ENCODE assay signal across 8 mouse cellular contexts in genomic region chrX:73639255-73639675, GRCm38 (mm10). TPM values are rescaled to one million over a fixed set of nuclear protein-coding genes. Genes with fewer than 3 reads are reported as not detected.
A peak's percentile ranks its signal among the peaks of the same experiment; 100 is the strongest.
DNase-seq lines count a peak whose midpoint lies in the region; ATAC-seq and TF ChIP-seq lines count a peak whose summit lies in the region.

Gene Dusp9 (plus strand): TSS chrX:73639419.

- ATAC-seq in heart, embryonic 16.5 days (replicated peaks; ENCODE audit: extremely low read depth, insufficient read depth, low FRiP score), result peak; percentile 77
- peak; percentile 68 for ATAC-seq in megakaryocyte progenitor cell, adult 5-6 weeks (replicated peaks; ENCODE audit: poor library complexity)

- H3K27ac ChIP-seq in cortical plate, adult 2 months (ENCODE audit: insufficient read depth, low read length), result no peak within 1 kb of the TSS
- H3K27ac ChIP-seq in heart, embryonic 16.5 days (ENCODE audit: low read length), result no peak within 1 kb of the TSS

- H3K36me3 ChIP-seq in heart, embryonic 16.5 days (ENCODE audit: control insufficient read depth, insufficient read depth), result no peaks in the 10 kb centered on the region

- H3K4me3 ChIP-seq in cortical plate, adult 2 months (ENCODE audit: insufficient read depth, low read length), result peak within 1 kb of the TSS; percentile 1; the same call in 1 of the 2 replicates
- H3K4me3 ChIP-seq in heart, embryonic 16.5 days (ENCODE audit: low read length), result peak within 1 kb of the TSS; percentile 32

- peaks cover 55% of the 10 kb centered on the region for H3K27me3 ChIP-seq in heart, embryonic 16.5 days (ENCODE audit: control insufficient read depth, insufficient read depth, low read length)

- H3K4me2 ChIP-seq in heart, embryonic 16.5 days (ENCODE audit: low read depth, low read length), result peak within 1 kb of the TSS; percentile 60

- TF ChIP-seq CTCF in cortical plate, adult 2 months (IDR thresholded peaks at IDR 0.05; ENCODE audit: extremely low read depth, insufficient read depth, low read length), result no peak

- peak; percentile 90 for DNase-seq in heart, adult 11 months
- DNase-seq in heart, postnatal 25 days (ENCODE audit: low spot score), result no peak
- peak; percentile 40 to 77 for DNase-seq in kidney, postnatal 25 days
- peak; percentile 89 for DNase-seq in yolk sac, embryonic 10.5 days (ENCODE audit: low spot score)
- DNase-seq in spleen, postnatal 36 days (ENCODE audit: low spot score in 2 of 2), result no peak

- no peak for TF ChIP-seq POLR2A in cortical plate, adult 2 months (IDR thresholded peaks at IDR 0.05; ENCODE audit: extremely low read depth, insufficient read depth, low read length)

- no peak within 1 kb of the TSS; the same call in 1 of the 2 replicates for H3K9ac ChIP-seq in heart, embryonic 16.5 days (ENCODE audit: low read length)

- intact Hi-C loops in heart, postnatal 25 days (cut with DNase I), result no loop called here

- no peaks in the 10 kb centered on the region for H3K9me3 ChIP-seq in heart, embryonic 16.5 days (replicated peaks; ENCODE audit: control insufficient read depth, low read length)

- 18% methylated on average over 27 of the region's 28 CpGs for WGBS in heart, embryonic 16.5 days

- no peaks in the 10 kb centered on the region; the same call in 1 of the 2 replicates for H3K4me1 ChIP-seq in cortical plate, adult 2 months (ENCODE audit: control insufficient read depth, insufficient read depth, low read length)
- no peaks in the 10 kb centered on the region; the same call in 1 of the 2 replicates for H3K4me1 ChIP-seq in heart, embryonic 16.5 days (ENCODE audit: control insufficient read depth, insufficient read depth, low read length)

RNA-seq across cellular contexts. Expression of gene Dusp9, which starts in this region (rescaled TPM):
- total RNA-seq in heart, postnatal 25 days (2021), result not detected
- 0.81 and 1.2 TPM in 2 replicates for polyA plus RNA-seq in cortical plate, adult 2 months (2012; rRNA removed)
- polyA plus RNA-seq in heart, embryonic 16.5 days (2015; fragmentation: Nextera tagmentation; extraction: Ambion mirVana), result 1.1 and 1.7 TPM in 2 replicates
- total RNA-seq in megakaryocyte progenitor cell, adult 5-6 weeks (2015), result 0.22 and 0.67 TPM in 2 replicates
- 0.44 and 0.67 TPM in 2 replicates for total RNA-seq in megakaryocyte progenitor cell, adult 5-6 weeks (2017)

Comparison
In these comparisons a context has a peak if more than half of its experiments do, and no peak if none do; other contexts are left out.
1. DNase-seq: peak in heart, adult 11 months (single experiment), kidney, postnatal 25 days (2 of 2) and yolk sac, embryonic 10.5 days (single experiment); none in heart, postnatal 25 days (single experiment) and spleen, postnatal 36 days (0 of 2).
2. Peak in ATAC-seq in megakaryocyte progenitor cell, adult 5-6 weeks; RNA of the gene not detected or under 1 TPM.